Mouse (Mus musculus) embryonic fibroblast, embryonic 13.5 days (primary cell): ENCODE data around the gene Ube4a.

Experiments
- CTCF ChIP-seq: IDR thresholded peaks from 2 replicates; pipeline ENCODE4 v1.5.1; 2011; ENCODE audit warnings: mild to moderate bottlenecking, control low read depth, low read length, moderate library complexity, borderline replicate concordance; ENCODE audit not compliant: insufficient read depth
- POLR2A ChIP-seq: IDR thresholded peaks from 2 replicates; pipeline ENCODE4 v1.6.1; 2011; ENCODE audit warnings: low read depth, mild to moderate bottlenecking, control low read depth, low read length, moderate library complexity

- TF ChIP-seq CTCF (no peak), POLR2A (no peak)
These were observed 65.7 kb downstream of the Ube4a start for GRCm38 (mm10) chr9:44899716-44900115.
